Mouse (Mus musculus): ENCODE results near the gene Rnf181. TPM values are rescaled to one million over a fixed set of nuclear protein-coding genes. Genes with fewer than 3 reads are reported as not detected.

The Rnf181 gene
- polyA plus RNA-seq, 1 experiment from 2014 or later = 102 TPM

DNA sequence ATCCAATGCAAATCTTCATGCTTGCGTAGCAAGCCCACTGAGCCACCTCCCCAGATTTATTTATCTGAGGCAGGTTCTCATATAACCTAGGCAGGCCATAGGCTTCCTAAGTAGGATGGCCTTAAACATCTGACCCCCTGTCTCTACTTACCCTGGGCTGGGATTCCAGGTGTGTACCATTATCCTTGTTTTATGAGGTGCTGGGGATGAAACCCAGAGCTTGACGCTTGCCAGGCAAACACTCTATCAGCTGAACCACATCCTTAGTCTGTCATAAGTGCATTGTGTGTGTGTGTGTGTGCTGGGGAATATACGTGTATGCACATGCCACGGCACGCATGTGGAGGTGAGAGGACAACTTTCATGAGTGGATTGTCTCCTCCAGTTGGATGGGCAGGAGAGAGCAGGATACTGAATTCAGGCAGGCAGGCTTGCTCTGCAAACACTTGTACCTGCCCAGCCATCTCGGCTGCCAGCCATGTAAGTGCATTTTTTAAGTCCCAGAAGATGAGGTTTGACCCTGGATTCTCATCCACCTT lies 22.1 kb upstream of the Rnf181 start:
- Histone ChIP-seq H3K27ac (ENCODE audit: low read depth, low read length) (no peak overlapping the region), H3K4me2 (ENCODE audit: low read depth, low read length, severe bottlenecking) (no peak overlapping the region), H3K36me3 (ENCODE audit: control insufficient read depth, insufficient read depth, low read length) (no peaks in the 10 kb centered on the region), H3K9me3 (ENCODE audit: control insufficient read depth, low read length) (no peaks in the 10 kb centered on the region), H3K4me3 (ENCODE audit: low read depth, low read length) (no peak overlapping the region), H3K27me3 (ENCODE audit: control insufficient read depth, insufficient read depth, low read length) (no peaks in the 10 kb centered on the region), H3K4me1 (replicated peaks; ENCODE audit: control insufficient read depth, insufficient read depth, low read length) (peaks cover 6% of the 10 kb centered on the region), H3K9ac (ENCODE audit: low read length) (no peak overlapping the region)
- 89% methylated on average over 6 of the region's 6 CpGs for WGBS
- no peak for DNase-seq (ENCODE audit: low spot score)
- ATAC-seq (replicated peaks; ENCODE audit: low FRiP score) = no peak

GRCm38 (mm10) chr6:72388266-72388665 lies 21.5 kb upstream of the Rnf181 start:
- WGBS = 66% methylated on average over 10 of the region's 10 CpGs
- peaks cover 6% of the 10 kb centered on the region for H3K4me1 ChIP-seq (replicated peaks; ENCODE audit: control insufficient read depth, insufficient read depth, low read length)
- no peak overlapping the region for H3K4me3 ChIP-seq (ENCODE audit: low read depth, low read length)
- no peak for ATAC-seq (replicated peaks; ENCODE audit: low FRiP score)
- no peak overlapping the region for H3K4me2 ChIP-seq (ENCODE audit: low read depth, low read length, severe bottlenecking)
- H3K9me3 ChIP-seq (ENCODE audit: control insufficient read depth, low read length) = no peaks in the 10 kb centered on the region
- no peaks in the 10 kb centered on the region for H3K36me3 ChIP-seq (ENCODE audit: control insufficient read depth, insufficient read depth, low read length)
- no peaks in the 10 kb centered on the region for H3K27me3 ChIP-seq (ENCODE audit: control insufficient read depth, insufficient read depth, low read length)
- no peak for DNase-seq (ENCODE audit: low spot score)
- H3K27ac ChIP-seq (ENCODE audit: low read depth, low read length) = no peak overlapping the region
- H3K9ac ChIP-seq (ENCODE audit: low read length) = no peak overlapping the region

GRCm38 (mm10) chr6:72387816-72388215 lies 21.1 kb upstream of the Rnf181 start:
- no peak overlapping the region for H3K4me3 ChIP-seq (ENCODE audit: low read depth, low read length)
- no peaks in the 10 kb centered on the region for H3K36me3 ChIP-seq (ENCODE audit: control insufficient read depth, insufficient read depth, low read length)
- 83% methylated on average over 3 of the region's 3 CpGs for WGBS
- DNase-seq (ENCODE audit: low spot score) (no peak), ATAC-seq (replicated peaks; ENCODE audit: low FRiP score) (no peak)
- H3K27ac ChIP-seq (ENCODE audit: low read depth, low read length) = no peak overlapping the region
- no peak overlapping the region for H3K9ac ChIP-seq (ENCODE audit: low read length)
- H3K27me3 ChIP-seq (ENCODE audit: control insufficient read depth, insufficient read depth, low read length) = no peaks in the 10 kb centered on the region
- no peaks in the 10 kb centered on the region for H3K9me3 ChIP-seq (ENCODE audit: control insufficient read depth, low read length)
- no peak overlapping the region for H3K4me2 ChIP-seq (ENCODE audit: low read depth, low read length, severe bottlenecking)
- H3K4me1 ChIP-seq (replicated peaks; ENCODE audit: control insufficient read depth, insufficient read depth, low read length) = peaks cover 6% of the 10 kb centered on the region

GRCm38 (mm10) chr6:72386561-72386960 lies 19.8 kb upstream of the Rnf181 start:
- H3K4me3 ChIP-seq (ENCODE audit: low read depth, low read length) = no peak overlapping the region
- H3K27me3 ChIP-seq (ENCODE audit: control insufficient read depth, insufficient read depth, low read length) = no peaks in the 10 kb centered on the region
- peaks cover 6% of the 10 kb centered on the region for H3K4me1 ChIP-seq (replicated peaks; ENCODE audit: control insufficient read depth, insufficient read depth, low read length)
- 92% methylated on average over 2 of the region's 2 CpGs for WGBS
- no peaks in the 10 kb centered on the region for H3K36me3 ChIP-seq (ENCODE audit: control insufficient read depth, insufficient read depth, low read length)
- no peak for DNase-seq (ENCODE audit: low spot score)
- no peak overlapping the region for H3K9ac ChIP-seq (ENCODE audit: low read length)
- no peak overlapping the region for H3K27ac ChIP-seq (ENCODE audit: low read depth, low read length)
- no peak for ATAC-seq (replicated peaks; ENCODE audit: low FRiP score)
- no peaks in the 10 kb centered on the region for H3K9me3 ChIP-seq (ENCODE audit: control insufficient read depth, low read length)
- H3K4me2 ChIP-seq (ENCODE audit: low read depth, low read length, severe bottlenecking) = no peak overlapping the region

GRCm38 (mm10) chr6:72385258-72385657 lies 18.5 kb upstream of the Rnf181 start:
- Histone ChIP-seq H3K9me3 (ENCODE audit: control insufficient read depth, low read length) (no peaks in the 10 kb centered on the region), H3K27me3 (ENCODE audit: control insufficient read depth, insufficient read depth, low read length) (peaks cover 4% of the 10 kb centered on the region), H3K4me2 (ENCODE audit: low read depth, low read length, severe bottlenecking) (no peak overlapping the region), H3K27ac (ENCODE audit: low read depth, low read length) (no peak overlapping the region), H3K36me3 (ENCODE audit: control insufficient read depth, insufficient read depth, low read length) (no peaks in the 10 kb centered on the region), H3K4me3 (ENCODE audit: low read depth, low read length) (no peak overlapping the region), H3K9ac (ENCODE audit: low read length) (no peak overlapping the region), H3K4me1 (replicated peaks; ENCODE audit: control insufficient read depth, insufficient read depth, low read length) (peaks cover 7% of the 10 kb centered on the region)
- 87% methylated on average over 4 of the region's 4 CpGs for WGBS
- DNase-seq (ENCODE audit: low spot score) = no peak
- ATAC-seq (replicated peaks; ENCODE audit: low FRiP score) = no peak

DNA sequence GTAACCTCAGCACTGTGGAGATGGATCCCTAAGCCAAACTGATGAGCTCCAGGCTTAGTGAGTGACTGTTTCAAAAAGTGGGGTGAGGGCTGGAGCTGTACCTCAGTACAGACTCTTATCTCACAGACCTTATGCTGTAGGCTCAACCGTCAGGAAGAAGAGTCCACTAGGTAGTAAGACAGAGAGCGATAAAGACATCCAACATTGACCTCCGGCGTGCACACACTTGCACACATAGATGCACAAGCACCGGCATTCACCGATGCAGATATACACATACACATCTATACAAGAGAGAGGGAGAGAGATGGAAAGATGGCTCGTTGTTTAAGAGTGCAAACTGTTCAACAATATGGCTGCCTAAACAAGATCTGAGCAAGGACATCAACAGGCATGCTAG lies 17.2 kb upstream of the Rnf181 start:
- WGBS = 95% methylated on average over 7 of the region's 7 CpGs
- no peak overlapping the region for H3K9ac ChIP-seq (ENCODE audit: low read length)
- no peak for DNase-seq (ENCODE audit: low spot score)
- no peak overlapping the region for H3K27ac ChIP-seq (ENCODE audit: low read depth, low read length)
- H3K4me3 ChIP-seq (ENCODE audit: low read depth, low read length) = no peak overlapping the region
- 0 out of 2 replicates have a peak, but pooled peaks cover 4% of the 10 kb centered on the region for H3K4me1 ChIP-seq (replicated peaks; ENCODE audit: control insufficient read depth, insufficient read depth, low read length)
- no peak overlapping the region for H3K4me2 ChIP-seq (ENCODE audit: low read depth, low read length, severe bottlenecking)
- no peak for ATAC-seq (replicated peaks; ENCODE audit: low FRiP score)
- H3K36me3 ChIP-seq (ENCODE audit: control insufficient read depth, insufficient read depth, low read length) = no peaks in the 10 kb centered on the region
- peaks cover 16% of the 10 kb centered on the region for H3K27me3 ChIP-seq (ENCODE audit: control insufficient read depth, insufficient read depth, low read length)
- H3K9me3 ChIP-seq (ENCODE audit: control insufficient read depth, low read length) = no peaks in the 10 kb centered on the region

DNA sequence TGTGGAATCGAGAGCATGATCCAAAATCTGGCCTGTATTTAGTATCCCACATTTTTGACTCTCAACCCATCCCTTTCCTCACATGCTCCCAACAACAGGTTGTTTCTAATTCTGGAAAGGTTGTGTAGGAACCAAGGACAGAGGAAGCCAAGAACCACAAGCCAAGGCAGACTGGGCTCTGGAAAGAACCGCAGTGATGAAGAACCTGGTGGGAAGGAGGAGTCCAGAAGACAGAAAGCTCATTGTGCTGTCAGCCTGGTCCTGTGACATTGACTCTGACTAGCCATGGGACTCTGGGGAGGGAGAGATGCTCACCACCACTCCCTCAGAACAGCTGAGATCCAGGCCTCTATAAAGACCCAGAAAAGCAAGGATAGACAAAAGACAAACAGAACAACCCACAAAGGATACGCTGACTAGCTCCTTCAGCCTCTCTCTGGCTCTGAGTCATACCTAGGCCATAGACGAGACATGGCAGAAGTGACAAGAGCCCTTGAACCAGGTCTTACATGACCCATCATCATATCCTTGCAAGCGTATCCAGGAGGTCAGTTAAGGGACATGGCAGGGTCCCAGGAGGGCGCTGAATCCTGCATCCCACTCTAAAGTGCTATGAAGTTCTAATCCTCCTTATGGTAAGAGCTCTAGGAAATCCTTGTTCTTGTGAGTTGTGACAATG lies 16.5 kb upstream of the Rnf181 start:
- Histone ChIP-seq H3K27me3 (ENCODE audit: control insufficient read depth, insufficient read depth, low read length) (peaks cover 16% of the 10 kb centered on the region), H3K4me3 (ENCODE audit: low read depth, low read length) (no peak overlapping the region), H3K9me3 (ENCODE audit: control insufficient read depth, low read length) (no peaks in the 10 kb centered on the region), H3K4me2 (ENCODE audit: low read depth, low read length, severe bottlenecking) (no peak overlapping the region), H3K36me3 (ENCODE audit: control insufficient read depth, insufficient read depth, low read length) (no peaks in the 10 kb centered on the region), H3K27ac (ENCODE audit: low read depth, low read length) (no peak overlapping the region), H3K9ac (ENCODE audit: low read length) (no peak overlapping the region), H3K4me1 (replicated peaks; ENCODE audit: control insufficient read depth, insufficient read depth, low read length) (0 out of 2 replicates have a peak, but pooled peaks cover 4% of the 10 kb centered on the region)
- 87% methylated on average over 6 of the region's 6 CpGs for WGBS
- DNase-seq (ENCODE audit: low spot score) = no peak
- ATAC-seq (replicated peaks; ENCODE audit: low FRiP score) = no peak

- Histone ChIP-seq H3K4me3 (ENCODE audit: low read depth, low read length) (no peak overlapping the region), H3K9ac (ENCODE audit: low read length) (no peak overlapping the region), H3K27ac (ENCODE audit: low read depth, low read length) (no peak overlapping the region), H3K4me2 (ENCODE audit: low read depth, low read length, severe bottlenecking) (no peak overlapping the region), H3K27me3 (ENCODE audit: control insufficient read depth, insufficient read depth, low read length) (peaks cover 16% of the 10 kb centered on the region), H3K36me3 (ENCODE audit: control insufficient read depth, insufficient read depth, low read length) (no peaks in the 10 kb centered on the region), H3K9me3 (ENCODE audit: control insufficient read depth, low read length) (no peaks in the 10 kb centered on the region), H3K4me1 (replicated peaks; ENCODE audit: control insufficient read depth, insufficient read depth, low read length) (0 out of 2 replicates have a peak, but pooled peaks cover 4% of the 10 kb centered on the region)
- WGBS = 87% methylated on average over 6 of the region's 6 CpGs
- no peak for DNase-seq (ENCODE audit: low spot score)
- ATAC-seq (replicated peaks; ENCODE audit: low FRiP score) = no peak
These were observed 15.7 kb upstream of the Rnf181 start for GRCm38 (mm10) chr6:72382494-72382893.

All from forebrain, embryonic 11.5 days (tissue).